Mouse (Mus musculus) intestine, embryonic 14.5 days (tissue): Measurements from ENCODE around the gene Tle4. TPM values are rescaled to one million over a fixed set of nuclear protein-coding genes. Genes with fewer than 3 reads are reported as not detected.
A peak's percentile ranks its signal among the peaks of the same experiment; 100 is the strongest.

Experiments
- ATAC-seq: fragments of 200-750 bp; cut with Nextera tagmentation; replicated peaks from 2 replicates; pipeline ENCODE4 v1.8.0; 2017; ENCODE audit warnings: low read depth, moderate number of reproducible peaks, moderate TSS enrichment, moderate library complexity; ENCODE audit not compliant: low FRiP score, low TSS enrichment
- DNase-seq: peaks from one replicate; pipeline ENCODE4 v3.0.0-alpha.2; 2018; ENCODE audit warnings: low spot score
- H3K27ac ChIP-seq: fragments of 300-500 bp; sonication (generic); 2 replicates; pipeline ENCODE4 v1.5.1; 2014; ENCODE audit warnings: low read depth, mild to moderate bottlenecking, control low read depth
- H3K27me3 ChIP-seq: fragments of 300-500 bp; sonication (generic); replicated peaks from 2 replicates; pipeline ENCODE4 v1.6.1; 2014; ENCODE audit warnings: low read length, control low read depth; ENCODE audit not compliant: control insufficient read depth, insufficient read depth
- H3K36me3 ChIP-seq: fragments of 300-500 bp; sonication (generic); 2 replicates; pipeline ENCODE4 v1.6.1; 2014; ENCODE audit warnings: low read length, control low read depth; ENCODE audit not compliant: control insufficient read depth, insufficient read depth
- H3K4me1 ChIP-seq: fragments of 300-500 bp; sonication (generic); replicated peaks from 2 replicates; pipeline ENCODE4 v1.6.1; 2014; ENCODE audit warnings: low read length, control low read depth, mixed read lengths; ENCODE audit not compliant: control insufficient read depth, insufficient read depth
- H3K4me2 ChIP-seq: fragments of 300-500 bp; sonication (generic); 2 replicates; pipeline ENCODE4 v1.6.1; 2014; ENCODE audit warnings: low read length
- H3K4me3 ChIP-seq: fragments of 300-500 bp; sonication (generic); 2 replicates; pipeline ENCODE4 v1.5.1; 2014; ENCODE audit warnings: low read depth, low read length, control low read depth, mixed read lengths
- H3K9ac ChIP-seq: fragments of 300-500 bp; sonication (generic); 2 replicates; pipeline ENCODE4 v1.6.1; 2014; ENCODE audit warnings: mild to moderate bottlenecking, low read length
- H3K9me3 ChIP-seq: fragments of 300-500 bp; sonication (generic); 2 replicates; pipeline ENCODE4 v1.6.1; 2016; ENCODE audit warnings: low read length, control low read depth; ENCODE audit not compliant: control insufficient read depth
- whole genome bisulfite sequencing: fragments of 180-500 bp; shearing (Covaris S2); extraction: QIAGEN DNeasy Blood & Tissue Kit; methylation state at CpG from one replicate; pipeline ENCODE4 v1.1.7; 2014; 5-methylcytosine and 5-hydroxymethylcytosine counted together
- polyA plus RNA-seq: library from polyadenylated mRNA; unstranded; fragments of >200 nt; fragmentation: Nextera tagmentation; extraction: Ambion mirVana; gene quantifications from 2 replicates; pipeline ENCODE4 v1.2.1, GENCODE M21; 2014

Gene Tle4
- polyA plus RNA-seq, 1 experiment from 2014 or later, result 15.5 TPM

DNA sequence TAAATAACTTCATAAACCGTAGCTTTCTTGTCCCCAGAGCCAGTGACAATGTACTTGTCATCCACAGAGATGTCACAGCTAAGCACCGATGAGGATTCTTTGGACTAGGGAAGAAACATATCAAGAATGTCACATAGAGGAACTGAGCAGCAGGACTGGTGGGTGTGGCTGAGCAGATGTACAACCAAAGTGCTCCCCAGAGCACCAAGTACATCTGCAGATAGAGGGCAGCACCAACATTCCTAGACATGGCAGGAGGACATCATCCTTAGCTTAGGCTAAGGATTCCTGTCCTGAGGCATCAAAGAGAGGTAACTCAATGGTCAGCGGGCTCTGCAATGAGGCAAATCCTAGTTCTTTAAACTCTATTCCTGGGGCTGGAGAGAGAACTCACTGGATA is 148.1 kb downstream of the Tle4 start:
- H3K36me3 ChIP-seq, result peaks cover 58% of the 10 kb centered on the region
- DNase-seq (no peak), ATAC-seq (no peak)
- no peaks in the 10 kb centered on the region for H3K4me1 ChIP-seq
- no peaks in the 10 kb centered on the region for H3K9me3 ChIP-seq
- no peak overlapping the region for H3K27ac ChIP-seq
- no peak overlapping the region for H3K9ac ChIP-seq
- H3K4me2 ChIP-seq, result no peak overlapping the region
- no peaks in the 10 kb centered on the region for H3K27me3 ChIP-seq
- H3K4me3 ChIP-seq, result no peak overlapping the region
- 92% methylated on average over 3 of the region's 3 CpGs for WGBS

DNA sequence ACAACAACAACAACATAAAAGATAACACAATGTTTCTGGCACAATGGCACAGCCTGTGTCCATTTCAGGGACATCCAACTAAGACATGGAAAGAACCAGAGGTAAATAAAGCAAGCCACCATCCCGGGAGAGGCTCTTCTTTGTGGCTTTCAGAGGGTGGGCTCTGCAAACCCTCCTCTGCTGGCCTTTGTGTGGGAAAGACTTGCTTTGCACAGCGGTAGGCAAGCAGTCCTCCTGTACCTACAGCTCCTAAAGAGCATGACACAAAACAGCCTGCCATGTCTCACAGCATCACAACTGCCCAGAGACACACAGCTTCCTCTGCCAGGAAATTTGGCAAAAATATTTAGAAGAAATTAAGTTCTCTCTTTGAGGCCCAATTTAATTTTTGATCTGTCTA is 149.3 kb downstream of the Tle4 start:
- no peaks in the 10 kb centered on the region for H3K9me3 ChIP-seq
- H3K4me2 ChIP-seq, result no peak overlapping the region
- H3K4me1 ChIP-seq, result no peaks in the 10 kb centered on the region
- 81% methylated on average over 2 of the region's 2 CpGs for WGBS
- no peaks in the 10 kb centered on the region for H3K27me3 ChIP-seq
- peaks cover 47% of the 10 kb centered on the region for H3K36me3 ChIP-seq
- DNase-seq (no peak), ATAC-seq (no peak)
- no peak overlapping the region for H3K9ac ChIP-seq
- H3K27ac ChIP-seq, result no peak overlapping the region
- H3K4me3 ChIP-seq, result no peak overlapping the region

DNA sequence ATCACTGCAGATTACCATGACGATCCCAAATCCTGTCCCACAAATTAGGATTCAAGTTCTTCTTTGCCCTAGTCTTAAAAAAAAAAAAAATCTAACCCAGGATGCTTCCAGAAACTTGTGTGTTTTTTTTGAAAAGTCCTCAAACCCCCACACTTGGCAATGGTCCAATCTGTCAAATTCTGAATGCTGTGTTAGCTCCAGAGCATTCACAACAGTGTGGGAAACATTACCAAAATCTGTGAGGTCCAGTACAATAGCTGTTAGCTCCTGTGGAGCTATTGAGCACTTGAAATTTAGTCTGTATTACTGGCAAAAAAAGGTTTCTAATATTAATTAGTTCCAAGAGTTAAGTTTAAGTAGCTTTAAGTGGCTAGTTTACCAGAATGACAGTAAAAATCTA is 150.4 kb downstream of the Tle4 start:
- Histone ChIP-seq H3K27ac (no peak overlapping the region), H3K9ac (no peak overlapping the region), H3K27me3 (no peaks in the 10 kb centered on the region), H3K9me3 (no peaks in the 10 kb centered on the region), H3K36me3 (peaks cover 35% of the 10 kb centered on the region), H3K4me2 (no peak overlapping the region), H3K4me1 (no peaks in the 10 kb centered on the region), H3K4me3 (no peak overlapping the region)
- 93% methylated on average over 1 of the region's 1 CpGs for WGBS
- DNase-seq (no peak), ATAC-seq (no peak)

DNA sequence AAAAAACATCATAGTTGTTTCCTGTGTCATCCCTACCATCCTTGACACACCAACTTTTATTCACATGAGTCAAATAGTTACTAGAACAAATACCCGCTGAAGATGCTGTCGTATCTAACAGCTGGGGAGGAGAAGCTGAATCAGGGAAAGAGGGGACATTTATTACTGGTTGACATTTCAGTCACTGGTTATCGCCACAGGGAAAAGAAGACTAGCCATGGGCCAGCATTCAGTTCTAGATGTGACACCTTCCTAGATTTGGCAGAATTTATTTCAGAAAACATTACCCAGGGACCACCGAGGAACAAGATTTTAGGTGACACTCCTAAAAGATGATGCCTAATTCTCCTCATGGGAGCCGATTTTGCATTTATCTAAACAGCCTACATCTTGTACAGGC is 156.0 kb downstream of the Tle4 start:
- H3K4me2 ChIP-seq, result no peak overlapping the region
- no peak for ATAC-seq
- H3K36me3 ChIP-seq, result no peaks in the 10 kb centered on the region
- H3K4me3 ChIP-seq, result no peak overlapping the region
- no peaks in the 10 kb centered on the region for H3K27me3 ChIP-seq
- H3K4me1 ChIP-seq, result 0 out of 2 replicates have a peak, but pooled peaks cover under 1% of the 10 kb centered on the region
- no peaks in the 10 kb centered on the region for H3K9me3 ChIP-seq
- no peak for DNase-seq
- H3K9ac ChIP-seq, result no peak overlapping the region
- no peak overlapping the region for H3K27ac ChIP-seq
- 84% methylated on average over 5 of the region's 5 CpGs for WGBS

DNA sequence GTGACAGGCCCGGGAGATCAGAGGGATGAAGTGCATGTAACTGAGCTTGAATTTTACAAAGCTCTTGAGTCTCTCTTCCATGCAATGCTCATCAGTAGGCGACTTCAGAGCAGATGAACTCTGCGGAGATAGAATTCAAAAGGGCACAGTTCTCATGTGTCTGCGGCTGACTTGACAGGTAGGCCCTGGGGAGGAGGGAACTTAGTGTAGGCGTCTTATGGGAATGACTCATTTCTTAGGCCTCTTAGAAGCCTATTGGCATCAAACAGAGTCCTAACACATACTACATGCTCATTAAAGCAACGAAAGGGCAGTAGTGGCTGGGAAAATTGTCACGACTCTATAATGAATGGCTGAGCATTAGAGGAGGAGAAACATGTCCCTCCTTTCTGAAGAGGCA is 160.6 kb downstream of the Tle4 start:
- no peak overlapping the region for H3K9ac ChIP-seq
- no peaks in the 10 kb centered on the region for H3K9me3 ChIP-seq
- H3K4me2 ChIP-seq, result no peak overlapping the region
- 86% methylated on average over 7 of the region's 7 CpGs for WGBS
- H3K36me3 ChIP-seq, result no peaks in the 10 kb centered on the region
- no peak for ATAC-seq
- H3K4me1 ChIP-seq, result 0 out of 2 replicates have a peak, but pooled peaks cover 2% of the 10 kb centered on the region
- H3K27ac ChIP-seq, result no peak overlapping the region
- DNase-seq, result no peak
- H3K27me3 ChIP-seq, result no peaks in the 10 kb centered on the region
- H3K4me3 ChIP-seq, result no peak overlapping the region

DNA sequence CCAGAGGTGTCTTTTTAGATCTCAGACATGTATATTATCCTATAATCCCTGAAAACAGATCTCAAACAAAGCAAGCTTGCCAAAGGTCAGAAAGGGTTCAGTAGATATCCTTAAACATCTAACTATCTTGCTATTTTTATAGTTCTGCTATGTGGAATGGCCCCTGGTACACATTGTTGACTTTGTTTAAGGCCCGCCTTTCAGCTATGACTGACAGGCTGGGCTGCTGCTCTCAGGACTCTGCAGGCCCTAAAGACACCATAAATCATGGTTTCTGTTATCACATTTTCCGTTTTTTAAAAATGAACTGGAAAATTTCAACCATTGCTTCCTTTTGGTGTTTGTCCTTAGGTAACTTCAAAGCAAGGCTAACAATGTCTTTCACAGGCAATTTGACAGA is 161.3 kb downstream of the Tle4 start:
- no peak overlapping the region for H3K4me2 ChIP-seq
- 49% methylated on average over 2 of the region's 2 CpGs for WGBS
- peak; percentile 68; the same call in 1 of the 2 replicates for ATAC-seq
- 0 out of 2 replicates have a peak, but pooled peaks cover 2% of the 10 kb centered on the region for H3K4me1 ChIP-seq
- H3K36me3 ChIP-seq, result no peaks in the 10 kb centered on the region
- no peaks in the 10 kb centered on the region for H3K9me3 ChIP-seq
- no peak for DNase-seq
- no peak overlapping the region for H3K4me3 ChIP-seq
- H3K9ac ChIP-seq, result no peak overlapping the region
- H3K27me3 ChIP-seq, result no peaks in the 10 kb centered on the region
- no peak overlapping the region for H3K27ac ChIP-seq

DNA sequence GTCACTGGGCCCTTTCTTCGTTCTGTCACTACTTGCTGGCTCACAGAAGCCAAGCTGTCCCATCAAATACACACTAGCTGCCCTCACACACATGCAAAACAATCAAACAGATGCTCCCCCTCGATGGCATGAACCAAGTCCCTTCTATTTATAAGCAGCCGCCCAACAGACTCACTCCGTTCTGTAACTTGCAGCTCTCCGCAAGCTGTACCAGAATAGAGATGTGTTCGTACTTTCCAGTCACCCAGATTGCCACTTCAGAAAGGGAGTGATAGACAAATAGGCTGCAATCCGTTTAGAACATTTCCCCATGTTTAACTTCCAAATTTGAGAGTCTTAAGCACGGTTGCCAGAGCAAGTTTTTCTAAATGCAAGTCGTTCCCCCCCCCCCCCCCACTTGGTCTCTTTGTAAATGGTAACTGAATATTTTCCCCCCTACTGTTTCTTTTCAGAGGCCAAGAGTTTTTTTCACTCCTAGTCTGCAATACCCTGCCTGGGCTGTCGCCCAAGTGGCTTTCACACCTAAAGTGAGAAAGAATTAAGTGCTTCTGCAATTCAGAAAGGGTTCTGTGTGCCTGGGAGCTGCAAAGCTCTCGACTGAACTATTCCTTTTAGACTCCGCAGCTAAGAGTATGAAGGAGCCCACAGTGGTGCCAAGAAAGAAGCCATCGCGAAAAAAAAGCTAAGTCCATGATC is 162.0 kb downstream of the Tle4 start:
- no peak for DNase-seq
- no peak overlapping the region for H3K27ac ChIP-seq
- 37% methylated on average over 14 of the region's 14 CpGs for WGBS
- no peak overlapping the region for H3K4me2 ChIP-seq
- 0 out of 2 replicates have a peak, but pooled peaks cover 2% of the 10 kb centered on the region for H3K4me1 ChIP-seq
- no peaks in the 10 kb centered on the region for H3K27me3 ChIP-seq
- H3K36me3 ChIP-seq, result no peaks in the 10 kb centered on the region
- H3K9ac ChIP-seq, result no peak overlapping the region
- H3K9me3 ChIP-seq, result no peaks in the 10 kb centered on the region
- ATAC-seq, result no peak
- no peak overlapping the region for H3K4me3 ChIP-seq

DNA sequence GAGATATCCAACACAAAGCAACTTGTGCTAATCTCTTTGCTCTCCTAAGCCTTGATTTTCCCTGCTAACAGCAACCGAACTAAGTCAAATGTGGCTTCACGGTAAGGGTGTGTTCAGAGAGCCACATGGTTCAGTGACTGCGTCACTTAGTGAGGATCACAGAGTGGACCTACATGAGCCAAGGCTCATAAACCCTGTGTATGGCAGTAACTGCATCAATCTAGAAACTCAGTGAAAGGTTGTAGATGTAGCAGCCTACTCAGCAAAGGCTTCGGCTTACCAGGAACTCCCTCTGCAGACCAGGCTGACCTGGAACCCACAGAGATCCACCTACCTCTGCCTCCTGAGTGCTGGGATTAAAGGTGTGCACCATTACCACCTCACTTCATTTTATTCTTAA is 164.0 kb downstream of the Tle4 start:
- 92% methylated on average over 4 of the region's 4 CpGs for WGBS

DNA sequence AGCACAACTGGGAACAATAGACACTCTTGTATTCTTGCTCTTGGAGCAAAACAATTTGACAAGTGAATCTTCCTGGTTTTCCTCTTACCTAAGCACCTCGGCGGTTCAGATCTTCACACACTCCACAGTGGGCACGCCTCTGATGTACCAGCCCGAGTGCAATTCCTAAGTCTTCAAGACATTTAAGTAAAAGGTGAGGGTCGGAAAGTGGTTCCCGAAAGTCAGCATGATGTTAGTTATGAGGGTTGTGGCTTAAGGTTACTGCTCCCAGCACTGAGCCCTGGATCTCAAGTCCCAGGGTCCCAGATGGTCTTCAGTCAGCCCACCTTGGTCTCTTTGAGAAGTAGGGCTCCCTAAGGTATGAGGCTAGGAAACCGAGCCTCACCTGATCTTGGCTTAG is 165.4 kb downstream of the Tle4 start:
- no peak overlapping the region for H3K4me3 ChIP-seq
- ATAC-seq (no peak), DNase-seq (no peak)
- no peak overlapping the region for H3K27ac ChIP-seq
- no peak overlapping the region for H3K9ac ChIP-seq
- no peaks in the 10 kb centered on the region for H3K9me3 ChIP-seq
- no peaks in the 10 kb centered on the region for H3K36me3 ChIP-seq
- H3K27me3 ChIP-seq, result no peaks in the 10 kb centered on the region
- H3K4me1 ChIP-seq, result 0 out of 2 replicates have a peak, but pooled peaks cover 2% of the 10 kb centered on the region
- 89% methylated on average over 7 of the region's 7 CpGs for WGBS
- H3K4me2 ChIP-seq, result no peak overlapping the region

More for the DNA sequence above, 164.0 kb downstream of the Tle4 start:
- Histone ChIP-seq H3K9me3 (no peaks in the 10 kb centered on the region), H3K4me3 (no peak overlapping the region), H3K27ac (no peak overlapping the region), H3K36me3 (no peaks in the 10 kb centered on the region), H3K27me3 (no peaks in the 10 kb centered on the region), H3K4me2 (no peak overlapping the region), H3K4me1 (0 out of 2 replicates have a peak, but pooled peaks cover 2% of the 10 kb centered on the region), H3K9ac (no peak overlapping the region)
- DNase-seq, result no peak
- ATAC-seq, result no peak
